Mouse (Mus musculus) Patski (cell line): Measurements from ENCODE around the gene Apobr. TPM values are rescaled to one million over a fixed set of nuclear protein-coding genes. Genes with fewer than 3 reads are reported as not detected.
A peak's percentile ranks its signal among the peaks of the same experiment; 100 is the strongest.

Source experiments
- ATAC-seq: fragments of 100-300 bp; one replicate; pipeline ENCODE4 v1.8.0; 2021
- CTCF ChIA-PET: fragments of 350-600 bp; sonication (Branson Sonifier 250); formaldehyde crosslinking; loops from one replicate; lab custom pipeline; 2022; ENCODE audit warnings: inconsistent platforms; lab: Charles Lee
- POLR2A ChIA-PET: fragments of 350-600 bp; sonication (Branson Sonifier 250); formaldehyde crosslinking; loops from one replicate; lab custom pipeline; 2022; ENCODE audit warnings: antibody characterized with exemption, inconsistent platforms; lab: Charles Lee
- DNase-seq: peaks from one replicate; pipeline ENCODE4 v3.0.0-alpha.2; 2011; ENCODE audit warnings: low read depth, low spot score
- H3K27me3 ChIP-seq: fragments of 371-371 bp; one replicate; pipeline ENCODE4 v1.5.1; 2021
- CTCF ChIP-seq: fragments of 100-300 bp; IDR thresholded peaks from one replicate; pipeline ENCODE4 v1.5.1; 2021
- in situ Hi-C: fragments of 300-500 bp; cut with MboI; formaldehyde crosslinking; loops from 3 replicates; pipeline ENCODE4 v1.11.1; 2018; ENCODE audit warnings: low pct_unique_long_range_greater_than_20kb, mixed read lengths
- polyA plus RNA-seq: library from polyadenylated mRNA; unstranded; gene quantifications from one replicate; pipeline ENCODE4 v1.2.3, GENCODE M21; 2021

Apobr gene
- 0.94 TPM for polyA plus RNA-seq

- POLR2A ChIA-PET, result no interaction called here
- ATAC-seq, result no peak
- no peak for DNase-seq
- in situ Hi-C loops, result no loop called here
- H3K27me3 ChIP-seq, result no peaks in the 10 kb centered on the region
- CTCF ChIA-PET, result interaction anchor here (0.7 to 1.4 kb wide), 3 partner anchors 22 to 57 kb away, joined by 3 to 5 read pairs (median 4); no protein-coding TSS in a partner anchor
- TF ChIP-seq CTCF, result no peak
Observed at GRCm38 (mm10) chr7:126584506-126584977, at the start of gene Apobr. TSS of gene Apobr (plus strand) at chr7:126584942.

DNA sequence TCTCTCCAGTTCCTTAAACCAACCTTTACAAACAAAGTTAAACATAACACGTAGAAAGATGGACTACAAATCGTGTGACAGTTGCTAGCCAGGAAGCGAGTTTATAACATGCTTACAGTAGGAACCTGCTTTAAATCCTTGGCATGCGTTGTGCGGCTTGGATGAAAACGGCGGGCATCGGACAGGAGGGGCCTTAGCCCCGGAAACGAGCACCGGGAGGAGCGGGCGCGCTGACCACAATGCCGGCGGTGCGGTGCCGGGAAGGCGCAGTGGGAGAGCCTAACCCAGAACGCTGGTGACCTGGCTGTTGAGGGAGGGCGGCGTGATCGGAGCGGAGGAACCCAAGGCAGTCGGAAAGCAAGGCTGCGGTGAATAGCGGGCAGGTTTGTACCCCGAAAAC is 49.0 kb upstream of the Apobr start:
- no peak for ATAC-seq
- in situ Hi-C loops, result no loop called here
- ChIA-PET CTCF (no interaction called here), POLR2A (no interaction called here)
- no peaks in the 10 kb centered on the region for H3K27me3 ChIP-seq
- no peak for DNase-seq
- TF ChIP-seq CTCF, result no peak

DNA sequence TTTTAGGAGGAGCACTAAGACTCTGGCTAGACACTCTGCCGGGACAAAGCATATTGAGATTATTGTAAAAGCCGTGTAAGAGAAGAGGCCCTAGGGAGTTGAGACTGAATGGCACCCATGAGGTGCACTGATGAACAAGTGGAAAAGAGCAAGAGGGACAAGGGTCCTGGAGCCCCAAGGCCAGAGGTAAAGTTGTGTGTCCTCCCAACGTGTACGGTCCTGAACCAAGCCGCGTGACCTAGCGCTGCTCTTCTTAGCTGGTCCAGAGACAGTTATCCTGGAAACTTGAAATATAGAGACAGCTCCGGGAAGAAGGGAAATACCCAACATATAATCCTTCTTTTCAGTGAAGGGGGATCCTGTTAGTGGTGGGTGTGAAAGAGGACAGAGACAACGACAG is 48.3 kb upstream of the Apobr start:
- POLR2A ChIA-PET, result no interaction called here
- CTCF ChIA-PET, result no interaction called here

DNA sequence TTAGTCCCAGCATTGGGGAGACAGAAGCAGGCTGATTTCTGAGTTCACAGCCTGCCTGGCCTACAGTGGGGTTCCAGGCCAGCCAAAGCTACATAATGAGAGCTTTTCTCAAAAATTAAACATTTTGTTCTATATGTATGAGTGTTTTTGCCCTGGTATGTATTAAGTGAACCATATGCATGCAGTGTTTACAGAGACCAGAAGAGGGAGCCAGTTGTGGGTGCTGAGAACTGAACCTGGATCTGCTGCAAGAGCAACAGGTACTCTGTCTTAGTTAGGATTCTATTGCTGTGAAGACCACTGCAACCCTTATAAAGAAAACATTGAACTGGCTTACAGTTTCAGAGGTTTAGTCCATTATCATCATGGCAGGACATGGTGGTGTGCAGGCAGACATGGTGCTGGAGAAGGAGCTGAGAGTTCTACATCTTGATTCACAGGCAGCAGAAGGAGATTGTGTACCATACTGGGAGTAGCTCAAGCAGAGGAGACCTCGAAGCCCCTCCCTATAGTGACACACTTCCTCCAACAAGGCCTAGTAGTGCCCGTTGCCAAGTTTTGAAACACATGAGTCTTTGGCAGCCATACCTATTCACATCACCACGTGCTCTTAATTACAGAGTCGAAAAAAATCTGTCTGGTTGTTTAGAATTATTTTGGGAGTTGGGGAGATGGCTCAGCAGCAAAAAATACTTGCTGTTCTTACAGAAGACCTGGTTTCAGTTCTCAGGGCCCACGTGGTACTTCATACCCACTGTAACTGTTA is 46.7 kb upstream of the Apobr start:
- DNase-seq, result no peak
- ChIA-PET POLR2A (no interaction called here), CTCF (interaction anchor here (0.7 to 1.9 kb wide), 6 partner anchors 11 to 155 kb away, joined by 3 to 10 read pairs (median 3); no protein-coding TSS in a partner anchor)
- in situ Hi-C loops, result no loop called here
- no peak for ATAC-seq
- no peaks in the 10 kb centered on the region for H3K27me3 ChIP-seq
- peak; percentile 79 for TF ChIP-seq CTCF

More for the DNA sequence above, 48.3 kb upstream of the Apobr start:
- ATAC-seq (no peak), DNase-seq (no peak)
- no peaks in the 10 kb centered on the region for H3K27me3 ChIP-seq
- TF ChIP-seq CTCF, result no peak
- in situ Hi-C loops, result no loop called here

DNA sequence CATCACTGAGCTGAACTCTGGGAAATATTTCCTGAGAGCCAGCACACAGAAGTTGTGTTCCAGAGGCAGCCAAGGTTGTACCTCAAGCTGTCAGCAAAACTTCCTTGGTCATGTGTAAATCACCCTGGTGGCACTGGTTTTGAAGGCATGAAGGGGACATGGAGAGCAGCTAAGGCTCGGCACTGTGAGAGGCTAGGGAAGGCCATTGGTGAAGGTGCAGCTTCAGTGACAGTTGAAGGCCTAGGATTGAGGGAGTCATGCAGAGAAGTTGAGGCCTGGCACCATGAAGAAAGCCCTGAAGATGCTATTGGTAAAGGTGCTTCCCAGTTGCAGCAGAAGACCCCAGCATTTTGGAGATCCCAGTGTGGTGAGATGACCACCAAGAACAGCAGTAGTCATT is 43.1 kb upstream of the Apobr start:
- DNase-seq, result no peak
- no peak for ATAC-seq
- CTCF ChIA-PET, result no interaction called here
- in situ Hi-C loops, result no loop called here
- no peak for TF ChIP-seq CTCF
- POLR2A ChIA-PET, result no interaction called here
- H3K27me3 ChIP-seq, result no peaks in the 10 kb centered on the region

DNA sequence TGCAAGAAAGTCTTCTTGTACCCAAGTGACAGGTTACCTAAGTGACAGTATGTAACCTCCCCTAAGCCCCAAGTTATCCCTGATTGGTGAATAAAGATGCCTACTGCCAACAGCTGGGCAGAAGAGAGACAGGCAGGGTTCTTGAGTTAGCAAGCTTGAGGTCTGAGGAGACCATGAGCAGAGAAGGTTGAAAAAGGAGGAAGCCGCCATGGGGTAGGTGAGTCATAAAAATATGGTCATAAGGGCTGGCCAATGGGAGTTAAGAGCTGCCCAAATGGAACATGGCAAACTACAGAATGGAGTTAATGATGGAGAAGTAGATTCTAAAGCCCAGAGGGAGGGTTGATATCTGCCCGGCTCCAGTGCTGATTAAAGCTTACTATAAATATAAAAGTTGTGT is 39.1 kb upstream of the Apobr start:
- POLR2A ChIA-PET, result no interaction called here
- no peak for TF ChIP-seq CTCF
- in situ Hi-C loops, result no loop called here
- DNase-seq, result no peak
- CTCF ChIA-PET, result interaction anchor here (1.3 kb wide), 1 partner anchor 10 kb away, joined by 3 read pairs; no protein-coding TSS in a partner anchor
- H3K27me3 ChIP-seq, result no peaks in the 10 kb centered on the region
- no peak for ATAC-seq

GRCm38 (mm10) chr7:126554796-126555195 is 29.9 kb upstream of the Apobr start:
- DNase-seq (no peak), ATAC-seq (no peak)
- in situ Hi-C loops, result no loop called here
- H3K27me3 ChIP-seq, result no peaks in the 10 kb centered on the region
- ChIA-PET POLR2A (no interaction called here), CTCF (interaction anchor here (1.7 kb wide), 1 partner anchor 9 kb away, joined by 3 read pairs; no protein-coding TSS in a partner anchor)
- no peak for TF ChIP-seq CTCF

GRCm38 (mm10) chr7:126556635-126557034 is 28.1 kb upstream of the Apobr start:
- in situ Hi-C loops, result no loop called here
- ChIA-PET POLR2A (no interaction called here), CTCF (interaction anchor here (1.7 kb wide), 1 partner anchor 11 kb away, joined by 3 read pairs; no protein-coding TSS in a partner anchor)
- no peaks in the 10 kb centered on the region for H3K27me3 ChIP-seq
- TF ChIP-seq CTCF, result no peak
- DNase-seq, result no peak
- ATAC-seq, result no peak

DNA sequence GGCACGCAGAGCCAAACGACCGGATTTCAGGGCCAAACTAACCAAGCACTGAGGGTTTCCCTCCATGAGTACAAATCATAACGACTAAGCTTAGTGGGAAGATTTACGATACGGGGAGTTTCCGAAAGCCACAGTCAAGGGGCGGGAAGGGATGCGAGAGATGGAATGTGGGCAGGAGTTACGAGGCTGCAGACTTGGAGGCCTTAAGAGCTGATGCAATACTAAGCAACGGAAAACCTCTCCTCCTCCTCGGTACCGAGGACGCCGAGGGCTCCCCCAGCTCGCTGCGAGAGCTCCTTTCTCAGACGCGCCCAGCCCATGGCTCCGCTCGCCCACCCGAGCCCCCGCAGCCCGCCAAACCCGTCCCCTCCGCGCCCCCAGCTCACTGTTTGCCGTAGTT is 19.0 kb upstream of the Apobr start:
- no peaks in the 10 kb centered on the region for H3K27me3 ChIP-seq
- ChIA-PET CTCF (interaction anchor here (1.0 to 1.2 kb wide), 3 partner anchors 10 to 84 kb away, joined by 3 read pairs; partner anchors contain the start of gene Sgf29), POLR2A (interaction anchor here (1.2 to 1.3 kb wide), 2 partner anchors 73 to 83 kb away, joined by 3 to 4 read pairs; no protein-coding TSS in a partner anchor)
- ATAC-seq (peak; percentile 54), DNase-seq (peak; percentile 34)
- TF ChIP-seq CTCF, result no peak
- in situ Hi-C loops, result no loop called here

DNA sequence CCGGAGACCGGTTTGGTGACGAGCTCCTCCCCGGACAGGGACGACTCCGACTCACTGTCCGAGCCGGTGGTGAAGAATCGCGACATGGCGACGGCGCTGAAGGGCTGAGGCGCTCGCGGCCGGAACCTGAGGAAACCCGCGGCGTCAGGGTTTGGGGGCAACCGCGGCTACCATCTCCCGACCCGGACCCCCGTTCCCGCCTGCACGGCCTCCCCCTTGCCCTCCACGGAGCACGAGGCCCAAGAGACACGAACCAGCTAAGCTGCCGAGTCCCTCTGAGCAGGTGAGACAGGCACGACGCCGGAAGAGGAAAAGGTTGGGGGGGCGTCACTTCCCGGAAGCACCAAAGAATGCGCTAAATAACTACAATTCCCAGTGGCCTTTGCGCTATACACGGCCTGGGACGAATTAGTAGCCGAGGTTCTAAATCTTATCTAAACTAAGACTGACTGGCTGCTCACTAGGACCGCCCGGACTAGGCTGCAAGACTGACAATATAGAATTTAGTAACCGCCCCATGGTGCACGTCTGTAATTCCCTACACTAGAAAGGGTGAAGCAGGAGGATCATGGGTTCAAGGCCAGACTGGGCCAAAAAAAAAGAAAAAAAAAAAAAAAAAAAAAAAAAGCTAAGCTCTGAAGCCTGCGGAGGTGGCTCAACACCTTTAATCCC is 18.5 kb upstream of the Apobr start, which contains the start of gene Eif3c:
Gene Eif3c (minus strand): TSS at position 318 of the 672 bp plus-strand sequence.
- TF ChIP-seq CTCF, result no peak
- CTCF ChIA-PET, result interaction anchor here (1.0 to 1.2 kb wide), 3 partner anchors 9 to 83 kb away, joined by 3 read pairs; partner anchors contain the start of gene Sgf29
- no peaks in the 10 kb centered on the region for H3K27me3 ChIP-seq
- in situ Hi-C loops, result no loop called here
- ATAC-seq, result peak; percentile 71
- POLR2A ChIA-PET, result interaction anchor here (0.6 to 1.3 kb wide), 5 partner anchors 44 to 1319 kb away, joined by 3 to 4 read pairs (median 3); no protein-coding TSS in a partner anchor
- peak; percentile 49 for DNase-seq
